Mouse (Mus musculus): ENCODE measurements at regions not wholly inside any gene's neighbourhood (a gene's known extent, or its start where the extent isn't known, plus 50 kb on each side); places are given as distances from the start of the nearest gene placed in this dataset.

DNA sequence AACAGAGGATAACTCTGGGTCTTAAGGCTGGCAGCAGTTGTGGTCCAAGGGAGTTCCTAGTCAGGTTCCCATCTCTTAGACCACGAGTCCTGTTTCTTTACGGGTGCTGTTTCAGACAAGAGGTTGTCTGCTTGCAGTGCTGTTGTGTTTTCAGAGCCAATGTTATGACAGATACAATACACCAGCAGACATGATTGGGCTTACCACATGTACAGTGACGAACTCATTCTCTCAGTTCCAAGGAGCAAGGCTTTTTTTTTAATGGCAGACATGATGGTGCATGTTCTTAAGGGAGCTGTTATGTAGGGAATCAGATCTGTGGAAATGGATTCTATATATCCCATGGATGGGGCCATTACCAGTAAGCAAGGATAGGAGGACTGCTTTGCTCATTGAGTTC is 63.3 kb downstream of the Bmp2 start:
- no peak for TF ChIP-seq CTCF (IDR thresholded peaks at IDR 0.05; ENCODE audit: low read depth, low read length)
- TF ChIP-seq POLR2A (IDR thresholded peaks at IDR 0.05; ENCODE audit: insufficient read depth, low read length): no peak

All from ES-Bruce4 (cell line).